Mouse (Mus musculus): ENCODE data around the gene Hnrnpa3.
"Not testable (repeated sequence)": the region's sequence is repeated elsewhere in the genome, so short reads cannot be mapped to it uniquely, and the experiment has no call there.

The Hnrnpa3 gene

DNA sequence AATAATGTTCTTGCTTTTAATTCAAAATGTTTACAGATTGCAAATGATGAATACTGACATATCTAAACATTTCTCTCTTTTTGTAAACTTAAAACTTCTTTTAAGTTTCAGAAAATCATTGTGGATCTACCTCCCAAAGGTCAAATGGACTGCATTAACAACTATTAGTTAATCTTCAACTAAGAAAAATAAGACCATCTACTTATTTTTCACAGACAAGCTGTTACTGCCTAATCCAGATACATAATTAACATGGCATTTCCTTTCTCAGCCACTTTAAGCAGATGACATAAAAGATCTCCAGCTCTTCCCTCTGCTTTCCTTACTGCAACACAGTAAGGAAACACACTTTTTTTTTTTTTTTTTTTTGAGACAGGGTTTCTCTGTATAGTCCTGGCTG lies 21.7 kb upstream of the Hnrnpa3 start:
- DNase-seq (ENCODE audit: low spot score) = no peak

DNA sequence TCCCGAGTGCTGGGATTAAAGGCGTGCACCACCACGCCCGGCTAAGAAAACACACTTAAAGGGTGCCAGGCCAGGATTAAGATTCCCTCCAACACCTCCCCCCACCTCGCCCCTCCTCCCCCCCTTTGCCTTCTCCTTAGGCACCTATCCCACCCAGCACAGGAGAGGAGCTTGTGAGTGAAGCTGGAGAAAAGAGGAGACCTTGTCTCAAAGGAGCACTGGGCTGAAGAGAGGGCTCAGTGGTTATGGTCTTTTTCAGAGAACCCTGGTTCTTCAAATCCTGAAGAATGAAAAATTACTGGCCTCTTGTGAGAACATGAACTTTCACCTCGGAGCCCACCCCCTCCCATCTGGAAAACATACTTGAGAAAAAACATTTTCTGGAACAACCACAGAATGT lies 21.2 kb upstream of the Hnrnpa3 start:
- not testable (repeated sequence) for DNase-seq (ENCODE audit: low spot score)

DNA sequence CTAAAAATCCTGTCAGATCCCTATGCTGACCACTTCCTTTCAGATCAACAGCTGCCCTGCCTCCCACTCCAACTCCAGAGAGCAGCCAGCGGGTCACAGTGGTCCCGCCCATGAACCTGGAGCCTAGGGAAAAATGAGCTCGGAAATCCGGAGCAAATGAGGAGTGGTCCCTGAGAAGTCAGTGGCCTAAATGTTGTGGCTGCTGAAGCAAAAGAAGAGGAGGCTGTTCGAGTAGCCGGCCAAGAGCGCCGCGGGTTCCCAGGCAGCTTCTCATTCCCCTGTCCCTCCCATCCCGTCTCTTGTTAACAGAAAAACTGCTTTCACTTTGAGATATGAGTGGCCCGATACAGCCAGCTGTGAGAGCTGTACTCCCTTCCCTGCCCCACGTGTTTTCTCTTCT lies 19.5 kb upstream of the Hnrnpa3 start:
- not testable (repeated sequence) for DNase-seq (ENCODE audit: low spot score)

DNA sequence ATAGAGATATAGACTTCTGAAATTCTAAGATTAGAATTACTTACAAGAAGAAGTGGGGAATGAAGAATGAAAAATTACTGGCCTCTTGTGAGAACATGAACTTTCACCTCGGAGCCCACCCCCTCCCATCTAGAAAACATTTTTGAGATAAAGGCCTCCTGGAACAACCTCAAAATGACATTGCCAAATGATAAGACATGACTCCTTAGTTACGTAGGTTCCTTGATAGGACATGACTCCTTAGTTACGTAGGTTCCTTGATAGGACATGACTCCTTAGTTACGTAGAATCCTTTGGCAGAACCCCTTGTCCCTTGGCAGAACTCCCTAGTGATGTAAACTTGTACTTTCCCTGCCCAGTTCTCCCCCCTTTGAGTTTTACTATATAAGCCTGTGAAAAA lies 16.7 kb upstream of the Hnrnpa3 start:
- DNase-seq (ENCODE audit: low spot score) = not testable (repeated sequence)

DNA sequence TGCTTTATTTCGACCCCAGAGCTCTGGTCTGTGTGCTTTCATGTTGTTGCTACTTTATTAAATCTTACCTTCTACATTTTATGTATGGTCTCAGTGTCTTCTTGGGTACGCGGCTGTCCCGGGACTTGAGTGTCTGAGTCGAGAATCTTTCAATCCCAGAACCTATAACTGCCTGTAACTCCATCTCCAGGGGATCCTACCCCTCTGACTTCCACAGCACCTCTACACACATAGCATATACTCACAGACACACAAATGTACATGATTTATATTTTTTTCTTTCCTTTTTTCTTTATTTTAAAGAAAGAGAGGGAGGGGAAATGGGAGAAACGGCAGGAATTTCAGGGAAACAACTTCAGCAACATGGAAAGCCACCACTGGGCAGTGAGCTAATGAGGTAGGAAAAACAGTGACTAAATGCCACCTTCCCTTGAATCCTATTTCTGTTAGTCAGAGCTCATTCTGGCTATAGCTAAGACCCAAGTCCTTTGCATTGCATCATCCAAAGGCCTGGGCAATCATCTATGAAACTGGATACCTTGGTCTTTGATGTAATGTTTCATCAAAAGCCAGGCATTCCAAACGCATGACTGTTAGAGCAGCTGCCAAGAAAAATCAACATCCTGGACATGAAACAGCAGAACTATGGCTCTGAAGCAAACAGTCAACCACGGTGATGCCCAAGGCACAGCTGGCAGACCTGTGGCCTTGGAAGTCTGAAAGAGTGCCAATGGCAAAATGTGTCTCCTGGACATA lies 16.1 kb upstream of the Hnrnpa3 start:
- no peak for DNase-seq (ENCODE audit: low spot score)

- DNase-seq (ENCODE audit: low spot score) = no peak
Measured at GRCm38 (mm10) chr2:75643950-75644349, 15.1 kb upstream of the Hnrnpa3 start.

GRCm38 (mm10) chr2:75645251-75645650 lies 13.8 kb upstream of the Hnrnpa3 start:
- DNase-seq (ENCODE audit: low spot score) = no peak

DNA sequence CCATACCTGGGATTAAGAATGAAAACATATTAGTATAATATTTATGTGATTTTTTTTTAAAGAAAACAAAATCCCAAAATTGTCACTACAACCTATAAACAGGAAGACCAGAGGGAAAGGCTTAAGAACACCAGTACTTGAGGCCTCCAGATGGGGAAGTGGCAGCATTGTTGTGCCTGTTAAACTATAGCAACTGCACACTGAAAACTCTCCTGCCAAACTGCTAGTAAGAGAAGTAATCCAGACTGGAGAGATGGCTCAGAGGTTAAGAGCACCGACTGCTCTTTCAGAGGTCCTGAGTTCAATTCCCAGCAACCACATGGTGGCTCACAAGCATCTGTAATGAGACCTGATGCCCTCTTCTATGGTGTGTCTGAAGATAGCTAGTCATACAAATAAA lies 8.6 kb upstream of the Hnrnpa3 start:
- DNase-seq (ENCODE audit: low spot score) = no peak

DNA sequence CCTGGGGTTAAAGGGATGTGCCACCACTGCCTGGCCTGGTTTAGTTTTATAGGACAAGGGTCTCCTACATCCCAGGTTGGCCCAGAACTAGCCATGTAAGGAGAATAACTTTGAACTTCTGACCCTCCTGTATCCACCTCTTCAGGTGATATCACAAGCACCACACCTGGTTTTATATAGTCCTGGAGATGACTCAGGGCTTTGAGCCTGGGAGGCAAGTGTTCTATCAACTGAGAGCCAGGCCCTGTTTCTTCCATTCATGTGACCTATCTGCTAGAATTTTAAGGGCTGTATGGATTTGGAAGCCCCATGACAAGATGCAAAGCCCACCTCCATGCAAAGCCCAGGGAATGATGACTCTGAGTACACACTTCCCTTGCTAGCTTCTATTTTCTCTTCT lies 5.9 kb upstream of the Hnrnpa3 start:
- no peak for DNase-seq (ENCODE audit: low spot score)

DNA sequence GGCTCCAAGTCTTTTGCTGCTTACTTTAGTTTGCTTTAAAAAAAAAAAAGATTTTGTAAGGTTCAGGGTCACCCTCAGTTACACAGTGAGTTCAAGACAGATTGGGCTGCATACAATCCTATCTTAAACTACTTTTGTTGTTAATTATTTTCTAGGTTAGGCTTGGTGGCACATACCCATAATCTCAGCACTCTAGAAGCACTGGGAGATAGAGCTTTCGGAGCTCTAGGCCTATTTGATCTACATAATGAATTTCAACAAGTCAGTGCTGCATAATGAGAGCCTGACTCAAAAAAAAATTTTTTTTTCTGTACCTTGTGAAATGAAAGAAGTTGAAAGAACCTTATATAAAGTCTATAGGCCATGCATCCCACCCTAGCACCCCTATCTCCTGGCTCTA lies 4.4 kb upstream of the Hnrnpa3 start:
- no peak for DNase-seq (ENCODE audit: low spot score)

GRCm38 (mm10) chr2:75656924-75657323 lies 2.1 kb upstream of the Hnrnpa3 start:
- DNase-seq (ENCODE audit: low spot score) = no peak

GRCm38 (mm10) chr2:75657907-75658691 lies 962 bp upstream of the Hnrnpa3 start:
- peak; percentile 32 for DNase-seq (ENCODE audit: low spot score)

- DNase-seq (ENCODE audit: low spot score) = peak; percentile 88
Measured at GRCm38 (mm10) chr2:75659629-75659960, 534 bp downstream of the Hnrnpa3 start.

GRCm38 (mm10) chr2:75660255-75660948 lies 1.3 kb downstream of the Hnrnpa3 start:
- DNase-seq (ENCODE audit: low spot score) = no peak

- DNase-seq (ENCODE audit: low spot score) = no peak
Measured at GRCm38 (mm10) chr2:75661106-75661505, 2.0 kb downstream of the Hnrnpa3 start.

GRCm38 (mm10) chr2:75669491-75670445 lies 10.7 kb downstream of the Hnrnpa3 start:
- DNase-seq (ENCODE audit: low spot score) = no peak

- no peak for DNase-seq (ENCODE audit: low spot score)
Measured at GRCm38 (mm10) chr2:75670446-75671336, 11.6 kb downstream of the Hnrnpa3 start.

GRCm38 (mm10) chr2:75671337-75671660 lies 12.2 kb downstream of the Hnrnpa3 start:
- DNase-seq (ENCODE audit: low spot score) = no peak

- no peak for DNase-seq (ENCODE audit: low spot score)
Measured at GRCm38 (mm10) chr2:75672561-75672960, 13.5 kb downstream of the Hnrnpa3 start.

GRCm38 (mm10) chr2:75676567-75676966 lies 17.5 kb downstream of the Hnrnpa3 start:
- DNase-seq (ENCODE audit: low spot score) = no peak

GRCm38 (mm10) chr2:75679947-75680346 lies 20.9 kb downstream of the Hnrnpa3 start:
- no peak for DNase-seq (ENCODE audit: low spot score)
